Mouse (Mus musculus) Muller cell, postnatal 12 days (primary cell): ENCODE results near the gene Gm6710.
"Not testable (repeated sequence)": the region's sequence is repeated elsewhere in the genome, so short reads cannot be mapped to it uniquely, and the experiment has no call there.

Experiments
- DNase-seq: peaks from one replicate; pipeline ENCODE4 v3.0.0-alpha.2; 2015; ENCODE audit errors: inconsistent ontology term

Gm6710 gene

DNA sequence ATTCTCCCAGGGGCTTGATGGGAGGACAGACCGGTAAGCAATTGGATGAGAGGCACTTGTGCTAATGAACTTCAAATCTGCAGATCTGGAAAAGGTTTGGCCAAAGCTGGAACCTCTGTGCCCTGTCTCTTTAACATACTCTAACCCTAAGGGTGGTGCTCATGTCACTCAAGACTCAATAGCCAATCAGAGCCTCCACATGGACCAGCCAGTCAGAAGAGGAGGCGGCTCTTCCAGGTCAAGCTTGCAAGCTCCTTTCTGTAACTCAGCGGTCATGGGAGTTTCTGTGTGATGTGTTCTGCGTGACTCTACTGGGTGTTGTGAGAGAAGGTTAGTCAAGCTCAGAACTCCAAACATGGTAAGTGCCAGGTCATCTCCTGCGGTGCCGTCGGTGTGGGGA is at the start of gene Gm6710:
Gene Gm6710, plus strand, starts transcription at position 196 of the 400 bp plus-strand sequence.
- DNase-seq: not testable (repeated sequence)
